Mouse (Mus musculus) embryonic facial prominence, embryonic 12.5 days (tissue): ENCODE results near the gene Tmem43. TPM values are rescaled to one million over a fixed set of nuclear protein-coding genes. Genes with fewer than 3 reads are reported as not detected.

ENCODE experiments used
- polyA plus RNA-seq: library from polyadenylated mRNA; unstranded; fragments of >200 nt; fragmentation: Nextera tagmentation; extraction: Ambion mirVana; gene quantifications from 2 replicates; pipeline ENCODE4 v1.2.1, GENCODE M21; 2016

The Tmem43 gene
- polyA plus RNA-seq, 1 experiment from 2014 or later, result 62.2 TPM

Other genes with a start within 250 kb of the Tmem43 start
- 1.6 and 3.6 TPM in 2 replicates for gene Wnt7a, start 62.3 kb upstream of the Tmem43 start, polyA plus RNA-seq
- 21.1 and 21.5 TPM in 2 replicates for gene Chchd4, start 157 bp upstream of the Tmem43 start, polyA plus RNA-seq
- gene Xpc, start 42.2 kb downstream of the Tmem43 start, polyA plus RNA-seq, result 24.5 and 24.8 TPM in 2 replicates
- gene Lsm3, start 42.2 kb downstream of the Tmem43 start, polyA plus RNA-seq, result 277 and 283 TPM in 2 replicates
- 56.2 and 67.5 TPM in 2 replicates for gene Slc6a6, start 210.3 kb downstream of the Tmem43 start, polyA plus RNA-seq